Mouse (Mus musculus): ENCODE measurements around the gene Tet1. TPM values are rescaled to one million over a fixed set of nuclear protein-coding genes. Genes with fewer than 3 reads are reported as not detected.

Gene Tet1
- polyA plus RNA-seq, 2 experiments from 2014 or later, result 6.9 to 7.2 TPM

DNA sequence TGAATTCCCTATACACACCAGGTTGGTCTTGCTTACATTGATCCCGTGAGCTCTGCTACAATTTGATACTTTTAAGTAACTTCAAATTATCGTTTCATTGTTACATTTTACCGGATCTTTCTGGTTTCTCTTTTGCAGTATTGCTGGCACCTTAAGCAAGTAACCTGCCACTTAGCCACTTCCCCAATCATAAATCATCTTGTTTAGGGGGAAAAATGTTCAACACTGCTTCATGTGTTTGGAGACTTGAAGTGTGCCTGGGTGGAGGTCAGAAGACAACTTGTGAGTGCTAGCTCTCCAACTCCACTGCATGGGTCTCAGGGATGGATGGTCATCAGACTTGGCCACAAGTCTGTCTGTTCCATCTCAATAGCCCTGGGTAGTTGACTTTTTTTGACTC lies 17.8 kb downstream of the Tet1 start:
- ATAC-seq, result no peak

GRCm38 (mm10) chr10:62886799-62887591 lies 21.8 kb downstream of the Tet1 start:
- ATAC-seq, result peak; percentile 39

GRCm38 (mm10) chr10:62885969-62886798 lies 22.6 kb downstream of the Tet1 start:
- peak; percentile 33 for ATAC-seq

DNA sequence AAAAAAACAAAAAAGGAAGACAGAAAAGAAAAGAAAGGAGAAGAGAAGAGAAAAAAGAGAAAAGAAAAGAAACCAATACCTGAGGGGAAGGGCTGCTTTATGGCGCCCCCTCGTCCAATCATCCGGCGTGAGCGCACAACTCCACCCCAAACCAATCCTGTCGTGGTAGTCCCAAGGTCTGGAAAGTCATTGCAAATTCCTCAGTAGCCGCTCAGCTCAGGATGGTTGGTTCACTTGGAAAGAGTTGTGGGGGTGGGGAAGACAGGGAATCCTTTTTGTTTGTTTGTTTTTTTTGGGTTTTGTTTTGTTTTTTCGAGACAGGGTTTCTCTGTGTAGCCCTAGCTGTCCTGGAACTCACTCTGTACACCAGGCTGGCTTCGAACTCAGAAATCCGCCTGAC lies 23.3 kb downstream of the Tet1 start:
- no peak for ATAC-seq

GRCm38 (mm10) chr10:62884517-62884916 lies 24.3 kb downstream of the Tet1 start:
- no peak for ATAC-seq

- ATAC-seq, result peak; percentile 66
Observed at GRCm38 (mm10) chr10:62883933-62884372, 24.8 kb downstream of the Tet1 start.

- ATAC-seq, result no peak
Observed at GRCm38 (mm10) chr10:62881211-62881610, 27.6 kb downstream of the Tet1 start.

GRCm38 (mm10) chr10:62878056-62878455 lies 30.7 kb downstream of the Tet1 start:
- ATAC-seq, result no peak

DNA sequence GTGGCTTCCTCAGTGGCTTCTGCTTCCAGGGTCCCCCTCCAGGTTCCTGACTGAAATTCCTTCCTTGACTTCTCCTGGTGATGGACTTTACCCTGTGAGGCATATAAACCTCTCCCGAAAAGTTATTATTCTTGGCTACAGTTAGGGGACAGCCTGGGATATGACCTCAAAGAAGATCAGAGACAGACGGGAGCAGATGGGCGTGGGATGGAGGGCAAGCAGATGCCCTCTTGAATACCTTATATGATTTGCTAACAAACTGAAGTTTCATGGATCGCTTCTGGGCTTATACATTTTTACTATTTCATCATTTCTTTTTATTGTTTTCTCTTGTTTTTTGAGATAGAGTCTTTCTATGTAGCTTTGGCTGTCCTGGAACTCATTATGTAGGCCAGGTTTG lies 33.2 kb downstream of the Tet1 start:
- no peak for ATAC-seq

GRCm38 (mm10) chr10:62874828-62875227 lies 34.0 kb downstream of the Tet1 start:
- ATAC-seq, result no peak

- ATAC-seq, result no peak
Observed at GRCm38 (mm10) chr10:62866035-62866791, 42.6 kb downstream of the Tet1 start.

DNA sequence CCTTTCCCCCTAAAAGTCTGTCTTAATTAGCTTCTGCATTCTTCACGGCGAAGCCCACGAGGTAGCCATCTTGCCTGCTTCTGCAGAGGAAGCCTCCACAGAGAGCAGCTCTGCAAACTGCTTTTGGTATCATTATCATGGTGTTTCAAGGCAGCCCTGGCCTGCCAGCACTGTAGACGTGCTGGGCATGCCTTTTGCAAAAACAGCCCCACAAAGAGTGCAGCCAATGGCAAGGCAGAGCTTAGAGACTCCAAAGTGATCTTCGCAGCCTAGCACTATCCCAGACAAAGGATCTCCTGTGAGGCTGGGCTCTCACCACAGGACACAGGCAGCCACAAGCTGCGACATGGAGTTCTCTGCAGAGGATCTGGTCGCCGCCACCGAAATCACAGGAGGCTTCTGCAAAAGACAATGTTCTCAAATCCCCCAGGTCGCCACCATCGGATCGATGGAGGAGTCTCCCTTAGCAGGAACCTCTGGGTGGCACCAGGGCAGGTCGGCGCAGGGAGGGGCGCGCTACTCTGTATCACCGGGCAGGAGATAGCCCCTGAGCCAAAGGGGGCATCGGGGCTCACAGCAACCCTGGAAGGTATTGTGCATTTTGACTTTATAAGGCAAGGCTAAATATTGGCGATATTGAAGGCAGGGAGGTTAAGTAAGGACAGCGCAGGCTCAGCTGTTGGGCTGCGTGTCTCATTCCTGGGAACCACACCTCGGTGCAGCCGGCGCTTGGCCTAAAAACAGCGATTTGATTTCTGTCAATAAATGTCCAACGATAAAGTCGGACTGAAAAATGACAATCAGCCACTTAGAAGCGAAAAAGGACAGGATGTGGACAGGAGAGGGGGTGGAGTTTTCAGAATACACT lies 43.4 kb downstream of the Tet1 start:
- peak; percentile 71 for ATAC-seq

- ATAC-seq, result no peak
Observed at GRCm38 (mm10) chr10:62863563-62863962, 45.2 kb downstream of the Tet1 start.

DNA sequence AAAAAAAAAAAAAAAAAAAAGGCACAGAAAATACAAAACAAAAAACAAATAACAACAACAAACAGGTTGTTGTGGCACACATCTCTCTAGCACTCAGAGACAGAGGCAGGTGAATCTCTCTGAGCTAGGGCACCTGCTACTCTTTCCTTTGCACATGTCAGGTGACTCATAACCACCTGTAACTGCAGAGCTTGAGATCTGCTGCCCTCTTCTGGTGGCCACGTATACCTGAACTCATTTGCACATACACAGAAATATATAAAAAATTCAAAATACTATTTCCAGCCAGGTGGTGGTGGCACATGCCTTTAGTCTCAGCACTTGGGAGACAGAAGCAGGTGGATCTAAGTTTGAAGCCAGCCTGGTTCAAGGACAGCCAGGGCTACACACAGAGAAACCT lies 46.4 kb downstream of the Tet1 start:
- ATAC-seq, result no peak

GRCm38 (mm10) chr10:62858967-62859366 lies 49.8 kb downstream of the Tet1 start:
- ATAC-seq, result peak; percentile 75

- ATAC-seq, result no peak
Observed at GRCm38 (mm10) chr10:62856690-62857290, 52.0 kb downstream of the Tet1 start.

DNA sequence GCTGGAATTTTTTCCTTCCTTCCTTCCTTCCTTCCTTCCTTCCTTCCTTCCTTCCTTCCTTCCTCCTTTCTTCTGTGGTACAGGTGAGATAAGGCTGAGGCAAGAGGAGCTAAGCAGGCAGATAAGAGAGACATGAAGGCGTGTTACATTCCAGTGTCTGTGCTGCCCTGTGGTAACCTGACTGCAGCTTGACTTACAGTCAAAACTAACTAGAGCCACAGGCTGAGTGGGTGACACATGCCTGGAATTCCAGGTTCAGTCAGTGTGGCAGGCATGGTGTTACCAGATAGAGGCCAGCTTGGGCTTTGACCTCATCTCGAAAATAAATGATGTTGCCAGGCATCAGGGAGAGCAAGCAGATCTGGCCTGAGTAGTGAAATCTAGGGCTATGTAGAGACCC lies 53.8 kb downstream of the Tet1 start:
- no peak for ATAC-seq

GRCm38 (mm10) chr10:62854581-62854980 lies 54.2 kb downstream of the Tet1 start:
- ATAC-seq, result no peak

DNA sequence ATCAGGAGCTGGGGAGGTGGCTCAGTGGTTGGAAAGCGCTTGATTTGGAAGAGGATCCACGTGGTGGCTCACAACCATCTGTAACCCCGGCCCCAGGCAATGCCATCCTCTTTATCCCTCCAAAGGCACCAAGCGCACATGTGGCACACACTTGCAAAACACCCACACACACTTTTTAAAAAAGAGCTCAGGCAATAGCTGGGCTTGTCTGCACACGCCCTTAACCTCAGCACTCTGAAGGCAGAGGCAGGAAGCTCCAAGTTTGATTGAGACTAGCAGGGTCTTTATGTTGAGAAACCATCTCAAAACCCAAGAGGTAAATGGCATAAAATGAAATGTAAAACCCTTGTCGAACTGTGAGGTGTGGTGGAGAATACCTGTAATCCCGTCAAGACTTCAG lies 57.2 kb downstream of the Tet1 start:
- peak; percentile 82 for ATAC-seq

DNA sequence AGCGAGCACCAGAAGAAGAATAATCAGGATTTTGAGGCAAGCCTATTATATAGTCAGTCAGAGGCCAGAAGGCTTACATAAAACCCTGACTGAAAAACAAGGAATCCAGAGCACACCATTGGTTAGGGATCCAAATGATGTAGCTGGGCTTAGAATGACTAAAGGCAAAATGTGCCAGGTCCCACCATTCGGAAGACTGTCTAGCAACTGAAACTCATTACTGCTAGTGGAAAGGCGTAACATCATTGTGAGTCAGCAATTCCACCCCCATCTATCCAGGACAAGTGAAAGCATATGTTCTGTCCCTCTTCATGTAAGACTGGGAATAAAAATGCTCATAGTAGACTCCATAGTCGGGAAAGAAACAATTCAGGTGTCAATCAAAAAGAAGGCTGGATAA lies 57.8 kb downstream of the Tet1 start:
- no peak for ATAC-seq

GRCm38 (mm10) chr10:62848783-62849182 lies 60.0 kb downstream of the Tet1 start:
- ATAC-seq, result no peak

All from CD4-positive, CD25-positive, alpha-beta regulatory T cell, adult 4 months (primary cell).